Mouse (Mus musculus): ENCODE data around the gene Olfr51.
"Not testable (repeated sequence)": the region's sequence is repeated elsewhere in the genome, so short reads cannot be mapped to it uniquely, and the experiment has no call there.

Gene Olfr51

GRCm38 (mm10) chr11:51003296-51003695, at the start of gene Olfr51:
Gene Olfr51 (plus strand): TSS chr11:51003596.
- DNase-seq, result no peak

DNA sequence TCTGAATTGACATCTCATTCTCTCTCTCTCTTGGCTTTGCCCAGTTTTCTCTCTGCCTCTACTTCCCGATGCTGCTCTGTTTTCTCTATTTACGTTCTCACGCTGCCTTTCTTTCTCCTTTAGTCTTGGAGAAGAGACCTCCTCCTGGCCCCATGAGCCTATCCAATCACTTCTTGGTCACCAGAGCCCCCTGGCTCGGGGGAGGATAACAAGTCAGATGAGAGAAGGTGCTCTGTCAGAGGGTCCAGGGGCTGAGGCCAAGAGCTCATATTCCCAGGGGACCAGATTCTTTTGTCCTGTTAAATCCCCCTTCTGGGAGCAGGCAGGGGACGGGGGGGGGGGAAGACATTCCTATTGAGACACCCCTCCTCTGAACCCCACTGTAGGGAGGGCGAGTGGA, 49.7 kb upstream of the Olfr51 start, which contains the start of gene Prop1:
Gene Prop1, minus strand, starts transcription at position 101 of the 400 bp plus-strand sequence.
- no peak for DNase-seq

DNA sequence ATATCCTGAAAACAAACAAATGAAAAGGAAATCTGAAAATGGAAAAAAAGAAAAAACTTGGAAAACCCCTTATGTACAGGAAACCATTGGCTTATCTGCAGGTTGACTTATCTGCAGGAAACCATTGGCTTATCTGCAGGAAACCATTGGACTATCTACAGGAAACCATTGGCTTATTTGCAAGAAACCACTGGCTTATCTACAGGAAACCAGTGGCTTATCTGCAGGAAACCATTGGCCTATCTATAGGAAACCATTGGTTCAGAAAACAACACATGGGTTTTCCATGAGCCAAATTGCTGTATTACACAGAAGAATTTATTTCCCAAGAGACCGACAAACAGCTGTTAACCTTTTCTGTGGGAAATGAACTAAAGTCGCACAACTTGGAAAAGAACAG, 38.5 kb upstream of the Olfr51 start:
- DNase-seq, result no peak

DNA sequence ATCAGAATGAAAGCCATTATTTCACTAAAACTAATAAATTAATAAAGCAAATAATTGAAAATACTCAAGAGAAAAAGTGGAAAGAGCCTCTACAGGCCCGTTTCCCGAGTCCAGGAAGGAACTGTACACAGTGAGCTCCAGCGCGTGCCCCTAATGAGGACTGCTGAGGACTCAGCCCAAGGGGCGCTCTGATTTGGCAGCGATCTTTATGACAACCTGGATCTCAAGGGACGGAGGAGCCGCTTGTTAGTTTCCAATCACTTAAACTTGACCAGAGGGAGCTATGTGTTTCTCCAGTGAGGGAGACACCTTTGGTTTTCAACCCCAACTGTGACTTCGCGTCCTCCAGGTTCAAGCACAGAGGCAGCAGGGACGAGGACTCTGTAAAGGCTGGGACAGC, 37.2 kb upstream of the Olfr51 start, which contains the start of gene Olfr1378:
Gene Olfr1378, plus strand, starts transcription at position 301 of the 400 bp plus-strand sequence.
- no peak for DNase-seq

- DNase-seq, result peak; percentile 8
These were observed 26.2 kb upstream of the Olfr51 start for GRCm38 (mm10) chr11:50977216-50977615.

- DNase-seq, result no peak
These were observed 21.7 kb upstream of the Olfr51 start, which contains the start of gene Olfr1377 for GRCm38 (mm10) chr11:50981667-50982066. Gene Olfr1377 (plus strand): TSS chr11:50981967.

- peak in 1 of 2 experiments; percentile 24 for DNase-seq
These were observed 8.4 kb downstream of the Olfr51 start for GRCm38 (mm10) chr11:51011821-51012220.

GRCm38 (mm10) chr11:51013936-51014335, 10.5 kb downstream of the Olfr51 start, which contains the start of gene Olfr54:
Gene Olfr54 (plus strand): TSS chr11:51014236.
- no peak for DNase-seq

DNA sequence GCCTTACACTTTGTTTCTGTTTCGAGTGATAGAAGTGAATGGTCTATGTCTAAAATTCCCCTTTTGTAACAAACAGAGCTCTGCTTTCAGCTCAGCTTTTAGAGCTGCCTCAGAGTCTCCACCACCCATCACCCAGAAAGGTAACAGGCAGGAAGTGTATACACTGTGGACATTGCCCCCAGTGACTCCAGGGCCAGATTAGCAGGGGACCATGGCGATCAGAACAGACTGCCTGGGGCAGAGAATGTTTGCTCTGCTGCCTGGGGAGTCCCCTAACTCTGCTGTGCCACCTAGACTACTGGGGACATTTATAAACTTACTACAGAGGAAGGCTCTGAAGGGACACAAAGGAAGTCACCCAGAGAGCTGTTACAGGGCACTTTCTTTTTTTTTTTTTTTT, 12.9 kb downstream of the Olfr51 start:
- no peak for DNase-seq

DNA sequence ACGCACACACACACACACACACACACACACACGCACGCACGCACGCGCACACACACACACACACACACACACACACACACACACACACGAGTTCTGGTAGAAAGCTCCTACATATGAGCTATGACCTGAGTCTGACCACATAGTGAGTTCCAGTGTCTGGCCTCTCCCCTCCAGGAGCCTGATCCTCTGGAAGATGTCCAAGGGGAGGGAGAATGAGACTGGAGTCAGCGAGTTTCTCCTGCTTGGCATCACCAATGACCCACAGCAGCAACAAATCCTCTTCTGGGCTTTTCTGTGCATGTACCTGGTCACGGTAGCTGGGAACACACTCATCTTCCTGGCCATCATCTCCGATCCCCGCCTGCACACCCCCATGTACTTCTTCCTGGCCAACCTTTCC, 23.4 kb downstream of the Olfr51 start:
- not testable (repeated sequence) for DNase-seq

- DNase-seq, result not testable (repeated sequence)
These were observed 26.0 kb downstream of the Olfr51 start for GRCm38 (mm10) chr11:51029381-51029780.

- no peak for DNase-seq
These were observed 26.8 kb downstream of the Olfr51 start for GRCm38 (mm10) chr11:51030225-51030624.

DNA sequence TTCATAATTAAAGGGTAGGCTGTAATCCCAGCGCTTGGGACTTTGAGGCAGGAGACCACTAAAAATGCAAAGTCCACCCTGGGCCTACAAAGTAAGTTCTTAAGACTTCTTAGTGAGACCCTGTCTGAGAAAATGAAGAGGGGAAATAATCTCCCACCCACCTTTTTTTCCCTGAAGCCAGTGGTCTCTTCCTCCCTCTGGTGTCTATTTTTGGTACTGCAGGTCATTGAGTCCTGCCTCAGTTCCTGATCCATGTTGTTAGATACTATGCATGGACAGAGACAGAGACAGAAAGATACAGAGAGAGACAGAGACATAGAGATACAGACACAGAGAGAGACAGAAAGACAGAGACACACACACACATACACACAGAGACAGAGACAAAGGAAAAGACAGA, 29.5 kb downstream of the Olfr51 start:
- DNase-seq, result peak in 1 of 2 experiments; percentile 20

GRCm38 (mm10) chr11:51034141-51034540, 30.7 kb downstream of the Olfr51 start:
- not testable (repeated sequence) for DNase-seq

DNA sequence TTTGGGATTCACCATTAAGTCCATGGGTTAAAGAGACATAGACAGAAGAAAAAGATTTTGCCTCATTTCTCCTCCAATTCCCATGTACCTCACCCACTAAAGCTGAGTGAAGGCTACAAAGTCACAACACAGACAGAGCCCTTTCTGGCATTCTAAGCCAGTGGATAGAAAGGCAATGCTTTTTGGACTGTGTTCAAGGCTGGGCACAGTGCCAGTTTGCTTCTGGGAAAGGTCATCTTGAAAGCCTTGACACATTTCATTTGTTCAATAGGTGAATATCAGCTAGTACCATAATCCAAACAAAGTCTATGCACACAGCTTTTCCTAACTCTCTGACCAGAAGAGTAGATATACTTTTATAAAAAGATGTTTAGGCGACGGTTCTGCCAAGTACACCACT, 32.6 kb downstream of the Olfr51 start:
- DNase-seq, result peak in 1 of 2 experiments; percentile 21

DNA sequence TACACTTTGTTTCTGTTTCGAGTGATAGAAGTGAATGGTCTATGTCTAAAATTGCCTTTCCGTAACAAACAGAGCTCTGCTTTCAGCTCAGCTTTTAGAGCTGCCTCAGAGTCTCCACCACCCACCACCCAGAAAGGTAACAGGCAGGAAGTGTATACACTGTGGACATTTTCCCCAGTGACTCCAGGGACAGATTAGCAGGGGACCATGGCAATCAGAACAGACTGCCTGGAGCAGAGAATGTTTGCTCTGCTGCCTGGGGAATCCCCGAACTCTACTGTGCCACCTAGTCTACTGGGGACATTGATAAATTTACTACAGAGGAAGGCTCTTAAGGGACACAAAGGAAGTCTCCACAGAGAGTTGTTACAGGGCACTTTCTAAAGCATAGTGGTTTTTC, 41.4 kb downstream of the Olfr51 start:
- not testable (repeated sequence) for DNase-seq

DNA sequence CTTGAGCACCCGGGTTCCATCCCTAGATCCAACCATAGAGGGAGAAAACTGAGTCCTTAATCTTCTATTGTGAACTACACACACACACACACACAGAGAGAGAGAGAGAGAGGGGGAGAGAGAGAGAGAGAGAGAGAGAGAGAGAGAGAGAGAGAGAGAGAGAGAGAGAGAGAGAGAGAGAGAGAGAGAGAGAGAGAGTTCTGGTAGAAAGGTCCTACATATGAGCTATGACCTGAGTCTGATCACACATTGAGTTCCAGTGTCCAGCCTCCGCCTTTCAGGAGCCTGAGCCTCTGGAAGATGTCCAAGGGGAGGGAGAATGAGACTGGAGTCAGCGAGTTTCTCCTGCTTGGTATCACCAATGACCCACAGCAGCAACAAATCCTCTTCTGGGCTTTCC, 44.4 kb downstream of the Olfr51 start, which contains the start of gene Olfr1375:
Gene Olfr1375, plus strand, starts transcription at position 301 of the 400 bp plus-strand sequence.
- not testable (repeated sequence) for DNase-seq

DNA sequence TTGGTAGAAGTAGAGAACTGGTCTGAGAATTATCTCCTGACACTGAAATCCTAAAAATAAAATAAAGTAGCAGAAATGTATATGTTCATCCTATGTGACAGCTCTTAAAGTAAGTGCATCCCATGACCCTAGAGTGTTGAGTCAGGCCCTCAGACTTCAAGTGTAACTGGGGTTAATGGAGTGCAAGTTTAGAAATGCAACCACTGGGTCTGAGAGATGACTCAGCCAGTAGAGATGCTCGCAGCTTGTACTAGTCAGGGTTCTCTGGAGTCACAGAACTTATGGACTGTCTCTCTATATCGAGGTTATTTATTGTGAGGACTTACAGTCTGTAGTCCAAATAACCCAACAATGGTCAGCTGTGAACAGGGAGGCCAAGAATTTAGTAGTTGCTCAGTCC, 48.3 kb downstream of the Olfr51 start:
- no peak for DNase-seq

DNA sequence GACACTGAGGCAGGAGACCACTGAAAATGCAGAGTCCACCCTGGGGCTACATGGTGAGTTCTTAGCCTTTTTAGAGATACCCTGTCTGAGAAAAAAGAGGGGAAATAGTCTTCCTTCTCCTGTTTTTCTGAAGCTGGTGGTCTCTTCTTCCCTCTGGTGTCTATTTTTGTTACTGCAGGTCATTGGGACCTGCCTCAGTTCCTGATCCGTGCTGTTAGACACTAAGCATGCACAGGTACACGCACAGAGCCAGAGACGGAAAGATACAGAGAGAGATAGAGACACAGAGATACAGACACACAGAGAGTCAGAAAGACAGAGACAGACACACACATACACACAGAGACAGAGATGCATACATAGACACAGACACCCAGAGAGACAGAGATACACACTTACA, 49.8 kb downstream of the Olfr51 start:
- DNase-seq, result no peak

- peak; percentile 83 to 90 for DNase-seq
These were observed 55.8 kb downstream of the Olfr51 start, which contains the start of gene Zfp354a for GRCm38 (mm10) chr11:51059151-51059571. Gene Zfp354a (plus strand): TSS chr11:51059257.

Data from cerebellum, postnatal 25 days (tissue).